Mouse (Mus musculus) frontal cortex, adult (tissue): ENCODE data around the gene Tle3.

Experiments used
- ATAC-seq: cut with Nextera tagmentation; 2 replicates; pipeline ENCODE4 v1.9.2; 2017; ENCODE audit warnings: mild to moderate bottlenecking, moderate library complexity, mixed read lengths; ENCODE audit not compliant: low TSS enrichment

Tle3 gene

DNA sequence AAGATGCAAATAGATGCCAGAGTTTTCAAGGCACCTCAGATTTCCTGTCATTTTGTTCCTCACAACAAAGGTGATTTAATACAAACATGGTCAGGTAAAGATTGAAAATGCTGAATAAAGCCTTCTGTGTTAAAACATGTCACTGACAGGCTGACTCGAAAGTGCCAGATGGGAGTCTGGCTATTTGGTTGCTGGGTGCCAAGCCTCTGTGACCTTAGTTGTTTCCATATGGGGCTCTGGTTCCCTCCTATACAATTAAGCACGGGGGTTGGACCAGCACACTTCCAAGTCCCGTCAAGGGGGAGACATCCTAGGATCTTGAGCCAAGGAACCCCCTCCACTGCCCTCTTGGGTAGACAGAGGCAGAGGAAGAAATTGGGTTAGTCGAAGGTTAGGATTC, 13.2 kb upstream of the Tle3 start:
- no peak for ATAC-seq

DNA sequence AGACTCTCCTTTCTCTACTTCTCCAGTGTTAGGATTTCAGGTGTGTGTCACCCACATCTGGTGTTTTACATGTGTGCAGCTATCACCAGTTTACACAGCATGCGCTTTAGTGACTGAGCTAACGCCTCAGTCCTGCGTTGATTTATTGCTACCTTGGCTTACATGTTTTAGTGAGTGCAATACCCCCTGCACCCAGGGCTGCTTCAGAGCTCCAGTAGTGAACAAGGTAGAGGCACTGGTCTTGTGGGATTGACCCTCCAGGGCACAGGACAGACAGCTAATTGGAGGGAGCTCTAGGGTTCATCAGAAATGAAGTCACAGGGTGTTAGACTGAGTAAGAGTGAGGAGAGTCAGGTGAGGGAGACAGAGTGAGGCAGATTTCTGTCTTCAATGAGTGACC, 12.4 kb upstream of the Tle3 start:
- no peak for ATAC-seq

DNA sequence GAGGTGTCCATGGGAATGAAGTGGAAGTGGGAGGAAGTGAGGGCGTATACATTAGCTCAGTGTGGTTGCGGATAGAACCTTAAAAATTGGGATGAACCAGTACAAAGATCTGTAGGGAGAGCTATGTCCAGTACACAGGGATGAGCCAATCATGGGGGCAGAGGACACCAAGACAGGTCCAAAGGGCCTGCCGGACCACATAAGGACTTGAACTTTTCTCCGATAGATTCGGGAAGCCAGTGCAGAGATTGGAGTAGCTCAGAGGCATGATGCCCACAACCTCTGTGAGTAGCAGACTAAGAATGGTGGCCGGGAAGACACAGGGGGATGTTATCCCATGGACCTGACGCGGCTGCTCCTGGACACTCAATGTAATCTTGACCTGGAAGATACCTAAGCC, 12.0 kb upstream of the Tle3 start:
- no peak for ATAC-seq

DNA sequence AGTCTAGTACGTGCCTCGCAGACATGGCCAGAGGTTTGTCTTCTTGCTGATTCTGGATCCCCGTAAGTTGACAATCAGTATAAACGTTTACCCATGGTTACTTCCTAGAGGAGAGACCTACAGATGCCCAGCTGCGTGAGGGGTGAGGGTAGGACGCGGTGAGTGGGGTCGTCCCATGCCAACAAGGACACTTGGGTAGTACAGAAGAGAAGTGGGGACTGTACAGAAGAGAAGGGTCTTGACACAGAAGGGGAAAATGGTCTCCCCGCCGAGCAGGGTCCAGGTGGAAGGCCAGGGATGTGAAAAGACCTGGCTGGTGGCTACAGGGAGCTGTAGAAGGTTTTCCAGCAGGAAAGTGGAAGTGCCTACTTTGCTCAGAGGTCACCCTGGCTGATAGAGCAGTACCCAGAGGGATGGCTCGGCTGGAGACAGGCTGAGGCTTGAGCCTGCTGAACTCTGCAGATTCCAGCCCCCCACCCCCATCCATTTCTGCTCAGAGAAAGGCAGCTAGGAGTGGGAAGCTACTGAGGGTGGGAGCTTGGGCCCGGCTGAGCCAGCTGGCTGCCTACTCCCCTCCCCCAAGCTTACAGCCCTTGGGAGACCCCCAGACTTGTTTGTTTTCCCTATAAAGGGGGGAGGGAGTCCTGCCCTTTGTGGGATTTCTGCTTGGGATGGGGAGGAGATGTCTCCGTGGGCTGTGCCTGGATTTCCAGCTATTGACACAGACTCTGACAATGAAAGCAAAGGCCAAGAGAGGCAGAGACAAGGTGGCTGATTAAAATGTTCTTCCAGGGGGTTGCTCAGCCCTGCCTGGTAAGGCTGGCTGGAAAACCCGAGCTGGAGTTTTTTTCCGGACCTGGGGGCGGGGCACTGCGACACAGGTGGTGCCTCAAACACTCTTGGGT, 11.2 kb upstream of the Tle3 start:
- ATAC-seq: no peak

DNA sequence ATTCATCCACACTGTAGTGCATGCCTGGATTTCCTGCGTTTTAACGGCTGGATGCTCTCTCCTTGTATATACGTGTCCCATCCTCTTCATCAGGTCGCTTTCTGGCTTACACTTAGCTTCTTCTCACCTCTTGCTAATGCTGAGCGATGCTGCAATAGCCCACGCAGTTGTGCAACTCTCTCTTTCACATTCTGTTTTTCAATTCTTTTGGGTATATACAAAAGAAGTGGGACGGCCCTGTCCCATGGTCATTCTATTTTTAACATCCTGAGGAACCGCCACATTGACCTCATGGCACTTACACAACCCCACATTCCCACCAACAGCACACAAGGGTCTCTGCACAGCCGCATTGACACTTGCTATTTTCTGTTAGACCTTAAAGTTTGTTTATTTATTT, 9.0 kb upstream of the Tle3 start:
- no peak for ATAC-seq

DNA sequence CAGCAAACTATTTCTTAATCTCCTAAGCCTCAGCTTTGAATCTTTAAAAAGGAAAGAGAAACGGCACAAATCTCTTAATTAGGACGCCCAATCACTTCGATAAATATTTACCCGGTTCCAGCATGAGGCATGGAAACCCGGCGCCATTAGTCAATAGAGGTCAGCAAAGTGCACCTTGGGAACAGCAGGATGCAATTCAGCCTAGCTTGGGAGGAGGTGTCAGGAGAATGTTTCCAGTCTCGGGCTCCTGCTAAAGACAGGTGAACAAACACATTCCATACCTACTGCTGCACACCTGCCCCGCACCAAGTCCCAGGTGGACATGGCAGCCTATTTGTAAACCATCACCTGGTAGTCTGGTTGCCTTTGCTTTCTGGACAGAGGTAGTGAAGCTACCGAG, 6.1 kb upstream of the Tle3 start:
- ATAC-seq: no peak

DNA sequence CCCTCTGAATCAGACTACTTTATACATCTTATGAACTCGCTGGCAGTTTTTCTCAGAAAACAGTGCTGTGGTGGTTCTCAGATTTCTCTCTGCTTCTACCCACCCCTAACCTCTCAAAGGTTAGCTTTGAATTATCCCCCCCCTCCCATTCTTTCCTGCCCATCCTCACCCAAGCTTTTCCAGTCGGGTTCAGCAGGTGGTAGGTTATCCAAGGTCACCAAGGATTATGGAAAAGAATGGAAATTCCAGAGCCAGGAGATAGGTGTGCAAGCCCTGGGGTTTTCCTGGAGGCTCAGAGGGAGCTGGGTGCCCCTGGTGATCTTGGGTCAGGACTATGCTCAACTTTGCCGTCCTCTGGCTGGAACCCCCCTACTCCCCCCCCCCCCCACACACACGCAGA, 5.0 kb upstream of the Tle3 start:
- no peak for ATAC-seq

DNA sequence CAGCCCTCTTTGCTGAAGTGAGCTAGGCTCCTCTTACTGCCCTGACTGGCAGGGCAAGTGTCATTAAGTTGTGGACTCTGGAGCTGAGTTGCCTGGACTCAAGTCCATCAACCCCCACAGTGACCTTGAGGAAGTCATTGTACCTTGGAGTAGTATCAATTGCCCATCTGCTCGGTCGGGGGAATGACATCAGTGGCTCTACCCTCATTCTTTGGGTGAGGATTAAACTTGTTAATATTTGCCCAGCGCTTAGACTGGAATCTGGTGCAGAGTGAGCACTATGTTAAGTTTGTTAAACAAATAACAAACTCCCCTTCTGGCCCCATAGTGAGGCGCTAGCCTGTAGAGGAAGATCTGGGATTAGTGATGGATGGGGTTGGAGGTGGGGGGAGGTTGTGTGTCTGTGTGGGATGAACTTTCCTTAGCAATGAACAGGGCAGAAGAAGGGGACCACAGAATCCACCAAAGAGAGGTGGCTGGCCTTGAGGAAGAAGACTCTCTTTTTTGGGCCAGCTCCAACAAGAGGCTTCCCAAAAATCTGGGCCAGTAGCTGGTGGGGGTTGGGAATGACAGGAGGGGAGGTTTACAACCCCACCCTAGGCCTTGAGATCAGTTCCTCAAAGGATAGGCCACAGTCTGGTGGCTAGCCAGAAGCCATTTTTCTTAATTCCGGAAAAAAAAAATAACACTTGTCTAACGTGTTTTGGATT, 4.2 kb upstream of the Tle3 start:
- ATAC-seq: no peak

DNA sequence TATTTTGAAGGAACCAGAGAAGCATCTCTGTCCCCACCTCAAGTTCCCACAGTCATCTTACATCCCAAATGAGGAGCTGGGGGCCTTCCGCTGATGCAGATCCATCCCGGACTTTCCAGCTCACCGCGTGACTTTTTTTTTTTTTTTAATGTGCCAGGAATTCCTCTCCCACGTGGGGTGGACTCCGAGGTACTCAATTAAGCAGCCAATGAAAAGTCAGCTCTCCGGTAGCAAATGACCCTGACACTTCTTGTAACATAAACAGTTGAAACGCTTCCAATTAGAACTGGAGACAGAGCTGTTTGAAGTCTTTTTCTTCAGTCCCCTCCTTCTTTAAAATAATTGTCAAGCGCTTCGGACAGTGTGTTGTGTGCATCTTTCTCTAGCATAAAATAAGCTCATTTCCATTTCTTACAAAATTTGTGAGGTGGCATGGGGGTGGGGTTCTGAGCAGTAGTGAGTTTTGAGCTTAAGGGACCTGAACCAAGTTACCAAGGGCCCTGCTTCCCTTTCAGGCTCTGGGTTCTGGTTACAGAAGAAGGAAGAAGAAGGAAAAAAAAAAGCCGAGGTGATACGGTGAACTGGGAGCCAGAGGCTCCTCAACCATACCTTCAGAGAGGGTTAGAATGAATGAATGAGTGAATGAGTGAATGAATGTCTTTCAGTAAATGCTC, 3.5 kb upstream of the Tle3 start:
- no peak for ATAC-seq

DNA sequence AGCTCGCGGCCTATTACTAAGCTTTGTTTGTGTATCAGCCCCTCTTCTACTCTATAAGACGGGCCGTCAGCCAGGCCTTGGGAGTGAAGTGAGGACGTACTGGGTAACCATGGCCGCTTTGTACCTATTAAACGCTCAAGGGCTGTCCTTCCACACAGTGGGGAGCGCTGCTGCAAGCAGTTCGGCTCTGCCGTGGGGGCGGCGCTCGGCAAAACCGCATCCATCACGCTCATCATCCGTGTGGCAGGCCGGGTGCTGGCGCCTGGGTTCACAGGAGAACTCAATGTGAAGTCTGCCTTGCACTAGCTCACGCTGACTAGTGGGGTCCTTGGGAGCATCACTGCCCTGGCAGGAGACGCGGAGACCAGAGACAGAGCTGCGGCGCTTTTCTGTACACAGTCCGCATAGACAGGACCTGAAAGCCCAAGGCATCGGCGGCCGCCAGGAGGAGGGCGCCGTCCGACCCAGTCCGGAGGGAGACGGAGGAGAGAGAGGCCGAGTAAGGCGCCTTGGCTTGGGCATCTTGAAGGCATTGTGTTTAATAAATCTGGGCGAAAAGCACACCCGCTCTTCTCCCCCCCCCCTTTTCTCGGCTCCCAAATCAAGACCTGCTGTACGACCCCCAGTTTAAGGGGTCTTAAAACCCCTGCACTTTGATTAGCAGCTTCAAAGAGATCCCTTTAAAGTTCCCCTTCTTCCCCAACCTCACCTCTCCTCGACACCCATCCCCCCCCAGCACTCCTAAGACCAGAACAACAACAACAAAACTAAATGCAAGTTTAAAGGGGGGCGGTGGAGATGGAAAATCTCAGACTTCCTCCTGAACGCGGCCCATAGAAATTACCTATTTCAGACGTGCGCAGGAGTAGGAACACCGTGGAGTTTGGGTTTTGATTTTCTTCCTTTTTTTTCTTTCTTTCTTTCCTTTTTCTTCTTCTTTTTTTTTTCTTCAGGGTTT, 2.6 kb upstream of the Tle3 start:
- ATAC-seq: no peak

DNA sequence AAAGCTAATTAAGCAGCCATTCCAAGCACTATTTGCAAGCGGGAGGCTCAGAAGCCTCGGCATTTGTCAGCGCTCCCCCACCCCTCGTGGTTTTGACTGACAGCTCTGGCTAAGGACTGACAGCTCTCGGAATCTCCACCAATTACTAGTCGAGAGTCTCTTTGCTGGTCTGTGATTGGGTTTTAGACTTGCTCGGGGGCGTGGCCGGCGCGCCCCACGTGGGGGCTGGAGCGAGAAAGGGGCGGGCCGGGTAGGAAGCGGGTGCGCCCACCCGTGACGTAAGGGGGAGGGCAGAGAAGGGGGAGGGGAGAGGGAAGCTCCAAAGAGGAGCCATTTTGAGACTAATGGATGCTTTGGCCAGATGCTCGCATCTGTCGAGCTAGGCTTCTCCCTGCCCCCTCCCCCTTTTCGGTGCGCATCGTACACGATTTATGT, 1.7 kb upstream of the Tle3 start:
- ATAC-seq: peak; percentile 86

DNA sequence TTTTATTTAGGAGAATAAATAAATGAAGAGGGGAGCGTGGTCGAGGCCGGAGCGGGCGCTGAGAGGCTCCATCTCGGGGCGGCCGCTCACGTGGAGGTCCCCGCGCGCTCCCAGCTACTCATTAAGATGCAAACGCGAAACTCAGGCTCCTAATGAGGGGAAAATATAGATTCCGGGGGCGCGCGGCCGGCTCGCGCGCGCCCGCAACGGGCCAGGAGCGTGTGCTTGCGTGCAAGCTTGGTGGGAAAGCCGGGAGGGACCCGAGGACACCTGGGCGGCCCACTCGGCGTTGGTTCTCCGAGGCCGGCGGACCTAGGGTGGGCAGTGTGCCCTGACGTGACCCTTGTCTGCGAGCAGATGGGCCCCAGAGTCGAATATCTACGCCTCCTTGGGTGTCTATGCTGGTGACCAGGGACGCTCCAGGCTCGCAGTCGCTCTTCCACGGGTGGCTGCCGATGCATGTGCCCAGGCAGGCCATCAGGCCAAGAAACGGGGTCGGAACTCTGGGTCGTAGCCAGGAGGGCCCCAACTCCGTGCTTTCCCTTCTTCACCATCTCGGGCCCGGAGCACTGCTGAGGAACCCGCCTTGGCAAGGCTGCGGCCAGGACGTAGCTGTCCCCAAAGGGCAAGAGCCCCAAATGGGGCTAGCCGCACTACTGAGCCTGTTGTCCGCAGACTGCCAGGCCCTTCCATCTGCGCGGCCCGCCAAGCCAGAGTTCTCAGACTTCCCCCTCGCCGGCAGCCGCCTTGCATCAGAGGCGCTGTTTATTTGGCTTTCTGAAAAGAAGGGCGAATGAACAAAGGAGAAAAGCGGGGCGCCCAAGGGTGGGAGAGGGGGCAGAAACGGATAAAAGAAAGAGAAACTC, 1.0 kb upstream of the Tle3 start:
- peak; percentile 18 for ATAC-seq

DNA sequence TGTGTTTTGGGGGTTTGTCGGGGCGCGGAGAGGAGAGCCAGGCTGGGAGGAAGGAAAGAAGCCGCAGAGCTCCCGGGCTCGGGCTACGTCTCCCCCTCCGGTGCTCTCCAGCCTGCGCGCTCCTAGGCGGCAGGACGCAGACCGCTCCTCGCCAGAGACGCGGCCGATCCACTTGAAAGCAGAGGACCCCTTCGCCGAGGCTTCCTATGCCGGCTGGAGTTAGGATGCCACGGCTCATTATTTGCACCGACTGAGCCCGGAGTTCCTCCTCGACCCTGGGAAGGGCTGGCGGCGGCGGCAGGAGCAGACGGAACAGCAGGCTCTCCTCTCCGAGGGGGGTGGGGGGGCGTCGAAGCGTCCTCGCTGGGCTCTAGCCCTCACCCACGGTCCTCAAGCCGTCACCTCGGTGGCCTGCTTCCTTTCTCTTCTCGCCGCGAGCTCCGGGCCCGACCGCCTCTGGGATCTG, 377 bp downstream of the Tle3 start:
- peak; percentile 21 for ATAC-seq

DNA sequence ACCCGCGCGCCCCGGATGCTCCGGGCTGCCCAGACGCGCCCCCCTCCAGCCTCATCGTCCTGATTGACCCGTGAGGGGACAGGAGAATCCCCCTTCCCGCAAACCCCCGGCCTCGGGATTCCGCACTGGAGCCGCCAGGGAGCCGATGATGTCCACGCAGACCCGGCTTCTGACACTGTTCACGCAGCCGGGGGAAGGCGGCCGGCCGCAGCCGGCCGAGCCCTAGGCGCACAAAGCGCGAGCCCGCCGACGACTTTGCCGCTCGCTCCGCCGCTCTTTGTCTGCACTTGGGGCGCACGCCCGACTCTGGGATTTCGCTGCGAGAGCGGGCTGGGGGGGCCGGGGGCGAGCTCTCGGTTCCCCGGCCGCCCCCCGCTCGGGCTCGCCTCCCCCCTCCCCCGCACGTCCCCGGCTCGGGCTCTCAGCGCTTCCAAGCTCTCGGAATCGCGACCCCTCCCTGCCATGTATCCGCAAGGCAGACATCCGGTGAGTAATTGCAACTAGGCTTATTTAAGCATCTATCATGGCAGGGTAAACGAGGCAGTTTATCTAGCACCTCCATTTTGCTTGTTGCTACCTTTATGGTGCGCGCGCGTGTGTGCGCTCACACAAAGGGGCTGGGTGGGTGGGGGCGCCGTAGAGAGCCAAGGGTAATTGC, 939 bp downstream of the Tle3 start:
- ATAC-seq: no peak

DNA sequence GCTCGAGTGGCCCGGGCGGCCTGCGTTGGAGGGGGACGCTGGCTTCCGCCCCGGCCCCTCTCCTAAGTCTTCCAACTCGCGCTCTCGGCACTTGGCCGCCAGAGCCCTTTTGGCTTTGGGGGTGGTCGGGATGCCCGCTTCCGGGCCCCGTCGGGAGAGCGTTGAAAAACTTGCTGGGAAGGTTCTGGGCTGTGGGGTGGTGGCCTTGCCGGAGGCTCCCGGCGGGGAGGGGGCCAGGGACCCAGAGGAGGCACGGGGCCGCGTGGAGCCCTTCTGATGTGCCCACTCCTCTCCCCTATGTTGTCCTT, 1.4 kb downstream of the Tle3 start:
- no peak for ATAC-seq

DNA sequence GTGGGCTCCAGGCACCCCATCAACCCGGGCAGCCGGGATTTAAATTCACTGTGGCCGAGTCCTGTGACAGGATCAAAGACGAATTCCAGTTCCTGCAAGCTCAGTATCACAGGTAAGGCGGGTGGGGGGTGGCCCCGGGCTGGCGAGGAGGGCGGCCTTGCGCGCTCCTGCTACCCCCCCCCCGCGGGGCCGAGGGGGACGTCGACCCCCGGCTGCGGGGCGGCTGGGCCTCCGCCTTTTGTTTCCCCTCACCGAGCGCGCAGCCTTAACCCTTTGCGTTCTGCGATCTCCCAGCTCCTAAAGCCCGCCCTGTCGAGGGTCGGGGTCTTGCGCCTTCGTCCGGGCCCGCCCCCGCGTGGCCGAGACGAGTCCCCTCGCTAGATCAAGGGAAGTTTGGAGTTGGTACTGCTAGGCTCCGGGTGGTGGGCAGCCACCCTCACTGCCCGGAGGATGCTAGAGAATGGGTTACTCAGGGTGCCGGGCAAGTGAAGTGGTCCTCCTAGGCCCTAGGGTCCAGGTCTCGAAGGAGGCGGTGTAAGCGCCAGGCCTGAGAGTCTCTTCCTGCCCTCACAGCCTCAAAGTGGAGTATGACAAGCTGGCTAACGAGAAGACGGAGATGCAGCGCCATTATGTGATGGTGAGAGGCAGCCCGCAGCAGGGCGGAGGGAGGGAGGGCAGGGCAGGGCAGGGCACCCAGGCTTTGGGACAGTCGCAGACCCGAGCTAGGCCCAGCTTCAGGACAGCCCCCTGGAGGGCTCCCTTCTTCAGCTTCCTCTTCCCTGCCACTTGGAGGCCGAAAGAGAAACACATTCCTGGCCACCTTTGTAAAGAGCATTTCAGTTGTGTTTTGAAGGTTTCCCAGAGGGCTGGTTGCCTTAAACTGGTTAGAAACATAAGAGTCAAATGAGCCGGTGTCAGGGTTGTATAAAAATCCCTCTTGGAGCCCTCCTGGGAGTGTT, 2.1 kb downstream of the Tle3 start:
- no peak for ATAC-seq

DNA sequence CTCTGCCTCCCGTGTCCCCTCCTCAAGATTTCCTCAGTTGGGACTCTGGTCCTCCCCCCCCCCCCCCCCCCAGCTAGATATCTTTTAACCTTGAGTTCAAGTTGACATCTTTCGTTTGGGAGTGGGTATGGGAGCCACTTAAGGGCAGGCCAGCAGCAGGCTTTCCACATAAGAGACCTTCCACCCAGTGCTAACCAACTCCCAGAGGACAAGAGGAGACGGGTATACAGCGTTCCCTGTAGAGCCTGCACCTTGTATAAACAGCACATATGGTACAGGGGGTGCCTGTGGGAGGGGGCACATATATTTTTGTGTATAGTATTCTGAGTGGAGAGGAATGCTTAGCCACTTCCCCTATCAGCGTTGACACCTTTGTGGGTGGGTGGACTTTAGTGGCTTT, 2.8 kb downstream of the Tle3 start:
- ATAC-seq: no peak

DNA sequence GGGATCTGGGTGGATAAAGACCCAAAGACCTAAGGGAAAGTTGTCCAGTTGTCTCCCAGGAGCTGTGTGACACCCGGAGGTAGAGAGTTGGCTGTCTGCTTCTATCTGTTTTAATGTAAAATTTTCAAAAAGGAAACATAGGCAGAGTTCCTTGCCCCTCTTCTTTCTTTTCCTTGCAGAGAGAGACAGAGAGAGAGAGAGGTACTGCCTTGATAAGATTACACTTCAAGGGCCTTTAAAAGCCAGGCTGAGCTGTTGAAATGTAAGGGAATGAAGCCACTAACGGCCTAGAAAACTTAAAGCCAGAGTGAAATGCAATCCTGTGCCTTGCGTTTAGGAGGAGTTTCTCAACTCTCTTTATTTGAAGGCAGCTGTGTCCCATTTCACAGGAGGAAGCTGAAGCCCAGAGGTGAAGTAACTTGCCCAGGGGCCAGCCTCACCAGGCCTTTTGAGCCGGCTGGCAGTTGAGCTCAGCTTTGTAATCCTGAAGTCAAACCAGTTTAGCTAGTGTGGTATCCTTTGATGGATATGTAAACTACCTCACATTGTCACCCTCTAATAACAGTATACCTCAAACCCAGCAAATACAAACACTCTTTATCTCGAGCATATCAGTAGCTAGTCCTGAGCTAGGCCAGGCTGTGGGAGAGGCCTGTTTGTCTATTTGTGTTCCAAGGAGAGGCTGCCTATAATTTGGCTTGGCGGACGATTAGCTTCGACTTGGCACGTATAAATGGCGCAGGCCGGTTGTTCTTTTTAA, 3.8 kb downstream of the Tle3 start:
- ATAC-seq: no peak
